Mouse (Mus musculus) heart, postnatal 0 days (tissue): ENCODE measurements around the gene Bak1. TPM values are rescaled to one million over a fixed set of nuclear protein-coding genes. Genes with fewer than 3 reads are reported as not detected.

Source experiments
- ATAC-seq: fragments of 200-750 bp; cut with Nextera tagmentation; 2 replicates; pipeline ENCODE4 v1.8.0; 2017; ENCODE audit warnings: low read depth, moderate number of reproducible peaks, moderate library complexity; ENCODE audit not compliant: insufficient read depth
- DNase-seq: peaks from one replicate; pipeline ENCODE4 v3.0.0-alpha.2; 2016; ENCODE audit warnings: low spot score
- H3K27ac ChIP-seq: fragments of 300-500 bp; sonication (generic); 2 replicates; pipeline ENCODE4 v1.5.1; 2014; ENCODE audit warnings: low read depth, mild to moderate bottlenecking
- H3K27me3 ChIP-seq: fragments of 300-500 bp; sonication (generic); 2 replicates; pipeline ENCODE4 v1.6.1; 2014; ENCODE audit warnings: low read length, mixed read lengths; ENCODE audit not compliant: control insufficient read depth, insufficient read depth
- H3K36me3 ChIP-seq: fragments of 300-500 bp; sonication (generic); replicated peaks from 2 replicates; pipeline ENCODE4 v1.6.1; 2014; ENCODE audit warnings: low read length, mixed read lengths; ENCODE audit not compliant: control insufficient read depth, insufficient read depth
- H3K4me1 ChIP-seq: fragments of 300-500 bp; sonication (generic); 2 replicates; pipeline ENCODE4 v1.6.1; 2014; ENCODE audit warnings: antibody characterized with exemption; ENCODE audit not compliant: control insufficient read depth, insufficient read depth
- H3K4me2 ChIP-seq: fragments of 300-500 bp; sonication (generic); 2 replicates; pipeline ENCODE4 v1.6.1; 2014; ENCODE audit warnings: low read depth, mild to moderate bottlenecking, low read length, moderate library complexity
- H3K4me3 ChIP-seq: fragments of 300-500 bp; sonication (generic); 2 replicates; pipeline ENCODE4 v1.5.1; 2014; ENCODE audit warnings: low read depth, low read length
- H3K9ac ChIP-seq: fragments of 300-500 bp; sonication (generic); replicated peaks from 2 replicates; pipeline ENCODE4 v1.6.1; 2014; ENCODE audit warnings: low read depth, low read length, mixed read lengths
- H3K9me3 ChIP-seq: fragments of 300-500 bp; sonication (generic); replicated peaks from 2 replicates; pipeline ENCODE4 v1.6.1; 2016; ENCODE audit warnings: low read length; ENCODE audit not compliant: control insufficient read depth
- CTCF ChIP-seq: IDR thresholded peaks from 2 replicates; pipeline ENCODE4 v1.5.1; 2016; ENCODE audit warnings: antibody characterized with exemption, control low read depth, low read depth
- EP300 ChIP-seq: IDR thresholded peaks from 2 replicates; pipeline ENCODE4 v1.6.1; 2016; ENCODE audit warnings: antibody characterized with exemption, low read depth
- WGBS: fragments of 180-500 bp; shearing (Covaris S2); extraction: QIAGEN DNeasy Blood & Tissue Kit; methylation state at CpG from one replicate; pipeline ENCODE4 v1.1.7; 2014; 5-methylcytosine and 5-hydroxymethylcytosine counted together
- polyA plus RNA-seq: library from polyadenylated mRNA; unstranded; fragments of >200 nt; fragmentation: Nextera tagmentation; extraction: Ambion mirVana; gene quantifications from 2 replicates; pipeline ENCODE4 v1.2.1, GENCODE M21; 2015
- total RNA-seq: library from RNA; depleted of rRNA; stranded (reverse); fragments of >200 nt; gene quantifications from 2 replicates; pipeline ENCODE4 v1.2.3, GENCODE M21; 2014; ENCODE audit warnings: low replicate concordance

The Bak1 gene
- total and polyA plus RNA-seq, 2 experiments from 2014 or later = 4.5 to 82.4 TPM

DNA sequence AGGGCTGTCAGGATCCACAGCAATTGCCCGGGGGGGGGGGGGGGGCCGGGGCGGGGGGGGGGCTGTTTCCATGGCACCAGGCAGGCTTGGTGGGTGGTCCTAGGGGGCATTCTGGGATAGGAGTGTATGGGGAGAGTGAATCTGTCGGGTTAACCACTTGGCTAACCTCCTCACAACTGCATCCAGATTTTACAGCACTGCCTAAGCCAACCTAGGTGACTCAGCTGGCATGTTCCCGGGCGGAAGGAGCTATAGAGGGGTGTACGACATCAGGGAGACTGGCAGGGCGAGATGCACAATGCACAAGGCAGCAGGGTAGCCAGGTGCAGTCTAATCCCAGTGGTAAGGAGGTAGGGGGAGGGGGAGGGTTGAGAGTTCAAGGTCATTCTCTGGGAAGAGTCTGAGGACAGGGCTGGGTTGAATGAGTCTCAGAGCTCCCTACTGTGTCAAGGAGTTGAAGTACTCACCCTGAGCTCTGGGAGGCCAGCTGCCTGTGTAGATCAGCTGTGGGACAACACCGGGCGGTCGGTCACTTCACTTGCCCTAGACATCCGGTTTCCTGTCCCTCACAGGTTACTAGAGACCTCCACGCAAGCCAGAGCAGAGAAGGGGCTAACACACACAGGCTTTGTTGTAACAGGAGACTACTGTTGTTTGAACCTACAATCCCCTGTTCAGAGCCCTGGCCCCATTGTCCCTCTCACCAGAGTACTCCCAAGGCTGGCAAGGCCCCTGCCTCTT is 12.4 kb upstream of the Bak1 start:
- Histone ChIP-seq H3K27me3 (no peaks in the 10 kb centered on the region), H3K4me3 (no peak overlapping the region), H3K4me2 (no peak overlapping the region), H3K9me3 (no peaks in the 10 kb centered on the region), H3K9ac (no peak overlapping the region), H3K4me1 (peaks cover 13% of the 10 kb centered on the region), H3K36me3 (no peaks in the 10 kb centered on the region), H3K27ac (no peak overlapping the region)
- no peak for DNase-seq
- ATAC-seq = no peak
- 55% methylated on average over 12 of the region's 13 CpGs for WGBS
- no peak for TF ChIP-seq CTCF
- no peak for TF ChIP-seq EP300

DNA sequence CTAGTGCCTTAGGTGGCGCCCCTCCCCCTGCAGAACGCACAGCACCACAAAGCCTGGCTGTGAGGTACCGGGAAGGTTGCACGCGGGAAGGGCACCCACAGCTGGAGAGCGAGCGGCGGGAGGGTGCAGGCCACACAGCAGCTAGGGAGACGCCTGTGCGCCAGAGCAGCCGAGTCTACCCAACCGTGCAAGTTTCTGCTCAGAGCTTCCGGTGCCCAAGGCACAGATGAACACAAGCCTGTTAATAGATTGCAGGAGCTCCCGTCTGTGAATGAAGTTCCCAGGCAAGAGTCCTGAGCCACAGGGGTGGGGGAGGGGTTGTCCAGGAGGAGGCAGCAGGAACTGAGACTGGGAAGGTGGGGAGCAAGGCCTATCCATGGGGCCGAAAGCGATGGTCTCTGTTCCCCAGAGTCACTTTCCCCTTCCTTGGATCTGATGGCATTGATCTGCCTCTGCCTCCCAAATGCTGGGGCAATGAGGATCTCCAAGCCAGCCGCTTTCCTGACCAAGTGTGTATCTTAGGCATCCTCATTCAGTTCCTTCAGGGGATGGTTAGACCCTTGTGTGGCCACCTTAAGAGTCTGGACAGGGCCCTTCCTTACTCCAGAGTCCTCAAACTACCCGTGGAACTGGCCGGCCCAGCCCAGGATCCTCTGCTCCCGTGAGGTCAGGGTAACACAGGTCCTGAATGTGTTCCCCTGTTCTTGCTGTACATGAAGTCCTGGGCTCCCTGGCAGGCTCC is 11.7 kb upstream of the Bak1 start:
- Histone ChIP-seq H3K4me2 (peak overlapping the region; percentile 41), H3K27me3 (no peaks in the 10 kb centered on the region), H3K9ac (peak overlapping the region; percentile 30), H3K9me3 (no peaks in the 10 kb centered on the region), H3K36me3 (no peaks in the 10 kb centered on the region), H3K27ac (no peak overlapping the region), H3K4me1 (peaks cover 13% of the 10 kb centered on the region), H3K4me3 (no peak overlapping the region)
- ATAC-seq = no peak
- no peak for TF ChIP-seq CTCF
- TF ChIP-seq EP300 = no peak
- DNase-seq = no peak
- WGBS = 30% methylated on average over 20 of the region's 20 CpGs

DNA sequence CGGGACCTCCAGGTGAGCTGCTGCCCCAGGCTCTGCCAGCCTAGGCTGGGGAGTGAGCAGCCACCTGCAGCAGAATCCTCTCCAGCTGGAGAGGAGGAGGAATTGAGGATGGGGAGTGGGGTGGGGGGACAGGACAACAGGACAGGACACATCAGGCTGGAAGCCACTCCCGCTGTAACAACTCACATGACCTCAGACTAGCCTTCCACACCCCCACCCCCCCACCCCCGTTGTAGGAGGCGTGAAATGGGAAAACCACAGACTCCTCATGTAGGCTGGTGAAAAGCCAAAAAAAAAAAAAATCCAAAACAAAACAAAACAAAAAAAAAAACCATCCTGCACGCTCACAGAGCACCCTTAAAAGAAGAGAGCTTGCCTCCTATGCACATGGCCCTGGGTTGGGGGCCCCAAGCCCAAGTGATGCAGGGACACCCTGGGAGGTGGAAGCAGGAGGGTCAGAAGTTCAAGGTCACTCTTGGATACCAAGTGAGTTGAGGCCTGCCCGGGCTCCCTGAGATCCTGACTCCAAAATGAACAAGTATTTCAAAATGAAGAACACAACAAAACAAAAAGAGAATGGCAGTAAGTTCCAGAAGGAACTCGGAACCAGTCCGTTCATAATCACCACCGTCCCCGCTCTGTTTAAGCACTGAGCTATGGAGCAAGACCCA is 10.8 kb upstream of the Bak1 start:
- ATAC-seq (no peak), DNase-seq (no peak)
- 75% methylated on average over 10 of the region's 10 CpGs for WGBS
- H3K27me3 ChIP-seq = no peaks in the 10 kb centered on the region
- TF ChIP-seq CTCF (no peak), EP300 (no peak)
- H3K9me3 ChIP-seq = no peaks in the 10 kb centered on the region
- H3K4me1 ChIP-seq = peaks cover 13% of the 10 kb centered on the region
- H3K36me3 ChIP-seq = no peaks in the 10 kb centered on the region
- H3K4me3 ChIP-seq = no peak overlapping the region
- no peak overlapping the region for H3K4me2 ChIP-seq
- no peak overlapping the region for H3K27ac ChIP-seq
- no peak overlapping the region for H3K9ac ChIP-seq

DNA sequence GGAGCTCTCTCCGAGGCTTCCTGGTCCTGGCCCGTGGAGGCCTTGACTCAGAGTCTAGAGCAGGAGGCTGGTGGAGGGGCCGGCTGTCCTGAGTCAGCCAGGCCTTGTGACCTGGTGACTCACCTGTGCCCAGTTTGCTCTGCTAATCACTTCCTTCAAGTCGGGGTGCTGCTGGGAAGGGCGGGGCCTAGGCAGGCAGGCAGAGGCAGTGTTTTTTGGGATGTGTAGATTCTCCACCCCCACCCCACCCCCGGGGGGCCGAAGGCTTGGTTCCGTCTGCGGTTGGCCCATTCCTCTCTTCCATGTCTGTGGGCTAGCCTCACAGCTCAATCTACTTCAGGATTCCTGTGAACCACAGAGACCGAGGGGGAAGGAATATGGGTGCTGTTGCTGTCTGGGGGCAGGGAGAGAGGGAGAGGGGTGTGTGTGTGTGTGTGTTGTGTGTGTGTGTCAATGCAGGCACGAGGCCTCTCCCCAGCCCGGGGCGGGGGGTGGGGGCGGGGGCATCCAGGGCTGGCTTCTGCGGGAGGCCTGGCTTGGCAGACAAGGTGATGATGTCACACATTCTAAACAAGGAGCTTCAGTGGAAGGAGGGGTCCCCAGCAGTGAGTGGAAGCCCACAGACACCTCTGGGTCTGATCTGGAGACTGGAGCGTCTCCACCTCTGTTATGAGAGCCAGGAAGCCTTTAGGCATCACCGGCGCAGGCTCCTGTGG is 9.7 kb upstream of the Bak1 start:
- 34% methylated on average over 18 of the region's 18 CpGs for WGBS
- H3K9ac ChIP-seq = no peak overlapping the region

DNA sequence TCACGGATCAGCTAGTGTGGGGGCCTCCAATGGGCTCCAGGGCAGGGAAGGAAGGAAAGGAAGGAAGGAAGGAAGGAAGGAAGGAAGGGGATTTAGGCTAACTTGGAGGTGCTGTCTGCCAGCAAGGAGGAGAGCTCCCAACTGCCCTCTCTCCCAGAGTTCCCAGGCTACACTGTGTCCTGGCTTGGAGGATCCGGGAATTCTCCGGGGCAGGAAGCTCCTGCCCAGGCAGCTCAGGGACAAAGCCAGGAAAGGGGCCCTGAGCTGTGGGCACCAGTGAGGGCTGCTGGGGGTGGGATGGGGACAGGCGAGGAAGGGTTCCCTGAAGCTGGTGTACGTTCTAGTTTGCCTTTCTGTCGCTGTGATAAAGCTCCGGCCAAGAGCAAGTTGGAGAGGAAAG is 7.7 kb upstream of the Bak1 start:
- TF ChIP-seq CTCF (no peak), EP300 (no peak)
- no peak overlapping the region for H3K4me2 ChIP-seq
- H3K36me3 ChIP-seq = no peaks in the 10 kb centered on the region
- no peak overlapping the region for H3K9ac ChIP-seq
- 0 out of 2 replicates have a peak, but pooled peaks have one; percentile 18 for ATAC-seq
- H3K9me3 ChIP-seq = no peaks in the 10 kb centered on the region
- DNase-seq = no peak
- H3K4me1 ChIP-seq = peaks cover 20% of the 10 kb centered on the region
- 58% methylated on average over 7 of the region's 7 CpGs for WGBS
- peak overlapping the region; percentile 55 for H3K27ac ChIP-seq
- no peaks in the 10 kb centered on the region for H3K27me3 ChIP-seq
- no peak overlapping the region for H3K4me3 ChIP-seq

More for the DNA sequence above, 9.7 kb upstream of the Bak1 start:
- Histone ChIP-seq H3K27me3 (no peaks in the 10 kb centered on the region), H3K9me3 (no peaks in the 10 kb centered on the region), H3K4me3 (no peak overlapping the region), H3K4me1 (peaks cover 13% of the 10 kb centered on the region), H3K36me3 (no peaks in the 10 kb centered on the region), H3K4me2 (no peak overlapping the region), H3K27ac (no peak overlapping the region)
- DNase-seq = no peak
- ATAC-seq = no peak
- TF ChIP-seq CTCF (no peak), EP300 (no peak)
